In the genomic region with DNA sequence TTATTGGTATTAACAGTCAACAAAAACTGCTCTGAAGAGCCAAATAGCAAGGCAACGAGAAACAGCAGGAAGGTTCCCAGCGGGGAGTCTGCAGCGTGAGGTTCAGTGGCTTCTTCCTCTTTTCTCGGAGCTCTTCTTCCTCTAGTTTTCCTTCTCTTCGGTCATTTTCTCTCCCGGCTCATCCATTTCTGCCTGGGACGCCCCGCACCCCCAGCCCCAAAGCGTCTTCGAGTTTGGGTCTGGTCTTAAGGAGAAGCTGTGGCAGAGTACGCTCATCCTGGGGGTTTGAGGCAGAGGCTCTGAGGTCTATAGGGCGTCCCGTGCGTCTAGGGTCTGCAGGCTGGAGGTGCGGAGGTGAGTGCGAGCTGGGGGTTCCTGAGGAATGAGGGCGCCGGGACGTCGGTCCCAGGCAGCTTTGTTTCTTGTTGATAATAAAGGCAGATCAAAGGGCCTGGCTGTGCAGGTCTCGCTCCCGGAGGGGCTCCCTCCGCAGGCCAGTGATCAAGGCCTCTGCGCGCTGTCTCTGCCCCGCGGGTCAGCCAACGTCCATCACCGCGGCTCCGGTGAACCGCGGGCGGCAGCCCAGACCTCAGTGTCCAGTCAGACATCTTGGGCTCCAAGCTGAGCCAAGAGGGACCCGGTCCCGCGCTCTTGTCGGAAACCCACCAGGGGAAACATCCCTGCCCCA, we compare ENCODE assay signal across 9 mouse cellular contexts. TPM values are rescaled to one million over a fixed set of nuclear protein-coding genes. Genes with fewer than 3 reads are reported as not detected.
DNase-seq lines count a peak whose midpoint lies in the region; ATAC-seq and TF ChIP-seq lines count a peak whose summit lies in the region.
"Had no signal": no experiment of that assay in that cellular context is flagged by ENCODE, and none has a peak within 500 bp of the region (broad histone marks: within the 10 kb centered on the region; RNA-seq: fewer than 3 reads in every experiment).

No protein-coding gene starts in this region.

- TF ChIP-seq CTCF in brain, embryonic 14.5 days (IDR thresholded peaks at IDR 0.05; ENCODE audit: borderline replicate concordance, extremely low read depth, insufficient read depth, insufficient read length), result no peak

- no peaks in the 10 kb centered on the region for H3K36me3 ChIP-seq in liver, embryonic 11.5 days (ENCODE audit: control insufficient read depth, insufficient read depth, low read length)
- no peaks in the 10 kb centered on the region for H3K36me3 ChIP-seq in hindbrain, embryonic 12.5 days
- no peaks in the 10 kb centered on the region for H3K36me3 ChIP-seq in midbrain, embryonic 15.5 days (replicated peaks)

- under 1% methylated on average over 38 of the region's 38 CpGs for WGBS in liver, embryonic 11.5 days
- under 1% methylated on average over 38 of the region's 38 CpGs for WGBS in hindbrain, embryonic 12.5 days
- under 1% methylated on average over 38 of the region's 38 CpGs for WGBS in midbrain, embryonic 15.5 days

- intact Hi-C loops in gastrocnemius, postnatal 14 days (cut with DNase I; ENCODE audit: low total_unique reads), result loop anchor here (10.0 kb wide), 2 partner anchors 762 to 1742 kb away; no protein-coding TSS in a partner anchor

- peak overlapping the region; percentile 12; the same call in 1 of the 2 replicates for H3K4me2 ChIP-seq in liver, embryonic 11.5 days
- H3K4me2 ChIP-seq in hindbrain, embryonic 12.5 days (replicated peaks), result peak overlapping the region; percentile 46
- peak overlapping the region; percentile 31 for H3K4me2 ChIP-seq in midbrain, embryonic 15.5 days

- no peak for ATAC-seq in liver, embryonic 11.5 days (replicated peaks; ENCODE audit: low FRiP score)
- ATAC-seq in hindbrain, embryonic 12.5 days (ENCODE audit: low FRiP score), result no peak
- no peak for ATAC-seq in midbrain, embryonic 15.5 days (replicated peaks)
- ATAC-seq in granulocyte monocyte progenitor cell, adult 5-6 weeks (replicated peaks; ENCODE audit: poor library complexity, severe bottlenecking), result no peak

- DNase-seq in liver, embryonic 11.5 days (ENCODE audit: low spot score), result peak; percentile 68
- no peak for DNase-seq in liver
- peak; percentile 62 for DNase-seq in brain, embryonic 14.5 days (ENCODE audit: low read depth)
- DNase-seq in ovary, postnatal 36 days (ENCODE audit: low spot score), result no peak
- DNase-seq in gastrocnemius, postnatal 14 days, result no peak

- peaks cover 90% of the 10 kb centered on the region for H3K27me3 ChIP-seq in liver, embryonic 11.5 days (replicated peaks; ENCODE audit: control insufficient read depth, insufficient read depth, low read length)
- peaks cover 67% of the 10 kb centered on the region for H3K27me3 ChIP-seq in hindbrain, embryonic 12.5 days
- H3K27me3 ChIP-seq in midbrain, embryonic 15.5 days (replicated peaks), result peaks cover 49% of the 10 kb centered on the region

- H3K4me1 ChIP-seq in liver, embryonic 11.5 days (replicated peaks; ENCODE audit: control insufficient read depth, insufficient read depth, low read length), result peaks cover 24% of the 10 kb centered on the region
- H3K4me1 ChIP-seq in hindbrain, embryonic 12.5 days, result peaks cover 52% of the 10 kb centered on the region
- H3K4me1 ChIP-seq in midbrain, embryonic 15.5 days, result peaks cover 57% of the 10 kb centered on the region

- H3K9me3 ChIP-seq in liver, embryonic 11.5 days (ENCODE audit: control insufficient read depth, low read length), result no peaks in the 10 kb centered on the region
- no peaks in the 10 kb centered on the region for H3K9me3 ChIP-seq in hindbrain, embryonic 12.5 days (replicated peaks)
- no peaks in the 10 kb centered on the region for H3K9me3 ChIP-seq in midbrain, embryonic 15.5 days

- no peak for TF ChIP-seq POLR2A in brain, embryonic 14.5 days (IDR thresholded peaks at IDR 0.05; ENCODE audit: borderline replicate concordance, extremely low read depth, insufficient read depth, insufficient read length, poor library complexity, severe bottlenecking)

- H3K9ac ChIP-seq in liver, embryonic 11.5 days (ENCODE audit: low read depth, low read length), result no peak overlapping the region
- H3K9ac ChIP-seq in hindbrain, embryonic 12.5 days, result peak overlapping the region; percentile 48
- H3K9ac ChIP-seq in midbrain, embryonic 15.5 days, result 0 out of 2 replicates have a peak overlapping the region, but pooled peaks have one; percentile 7
- H3K9ac ChIP-seq: liver, embryonic 14.5 days had no signal

- H3K27ac ChIP-seq in liver, embryonic 11.5 days (ENCODE audit: low read depth, low read length), result no peak overlapping the region
- H3K27ac ChIP-seq in hindbrain, embryonic 12.5 days, result peak overlapping the region; percentile 14
- peak overlapping the region; percentile 65 for H3K27ac ChIP-seq in midbrain, embryonic 15.5 days
- H3K27ac ChIP-seq: liver, embryonic 14.5 days had no signal

- no peak overlapping the region for H3K4me3 ChIP-seq in liver, embryonic 11.5 days (ENCODE audit: low read depth, low read length)
- H3K4me3 ChIP-seq in hindbrain, embryonic 12.5 days, result peak overlapping the region; percentile 29
- peak overlapping the region; percentile 24 for H3K4me3 ChIP-seq in midbrain, embryonic 15.5 days

RNA-seq across cellular contexts. Expression of a gene that starts 5.4 kb away (rescaled TPM):
- polyA plus RNA-seq in liver, embryonic 11.5 days (2014; fragmentation: Nextera tagmentation; extraction: Ambion mirVana), result 0.05 TPM in 1 of 2 replicates, not detected in the other
- 14.6 and 16.9 TPM in 2 replicates for polyA plus RNA-seq in brain, embryonic 14.5 days (2012; rRNA removed)
- polyA plus RNA-seq in hindbrain, embryonic 12.5 days (2016; fragmentation: Nextera tagmentation; extraction: Ambion mirVana), result 2.1 and 2.9 TPM in 2 replicates
- polyA plus RNA-seq in midbrain, embryonic 15.5 days (2015; fragmentation: Nextera tagmentation; extraction: Ambion mirVana), result 3.5 and 5.3 TPM in 2 replicates
- not detected for total RNA-seq in gastrocnemius, postnatal 14 days (2021)
- not detected in 2 replicates for total RNA-seq in granulocyte monocyte progenitor cell, adult 5-6 weeks (2014; fragmentation: Nextera tagmentation)
- not detected in 2 replicates for total RNA-seq in granulocyte monocyte progenitor cell, adult 5-6 weeks (2017)

RNA-seq across cellular contexts. Expression of a gene that starts 35.2 kb away (rescaled TPM):
- polyA plus RNA-seq in liver, embryonic 11.5 days (2014; fragmentation: Nextera tagmentation; extraction: Ambion mirVana), result 27.6 and 31.6 TPM in 2 replicates
- 6.4 and 6.8 TPM in 2 replicates for polyA plus RNA-seq in brain, embryonic 14.5 days (2012; rRNA removed)
- polyA plus RNA-seq in hindbrain, embryonic 12.5 days (2016; fragmentation: Nextera tagmentation; extraction: Ambion mirVana), result 13.2 and 13.6 TPM in 2 replicates
- polyA plus RNA-seq in midbrain, embryonic 15.5 days (2015; fragmentation: Nextera tagmentation; extraction: Ambion mirVana), result 6.9 and 7.7 TPM in 2 replicates
- total RNA-seq in gastrocnemius, postnatal 14 days (2021), result 10 to 100 TPM; 26.8 to 28.6 TPM
- 5.5 and 9.2 TPM in 2 replicates for total RNA-seq in granulocyte monocyte progenitor cell, adult 5-6 weeks (2014; fragmentation: Nextera tagmentation)
- total RNA-seq in granulocyte monocyte progenitor cell, adult 5-6 weeks (2017), result 9.0 and 9.6 TPM in 2 replicates

RNA-seq across cellular contexts. Expression of a gene that starts 35.3 kb away (rescaled TPM):
- polyA plus RNA-seq in liver, embryonic 11.5 days (2014; fragmentation: Nextera tagmentation; extraction: Ambion mirVana), result 22.1 and 22.6 TPM in 2 replicates
- polyA plus RNA-seq in brain, embryonic 14.5 days (2012; rRNA removed), result 20.5 and 21.3 TPM in 2 replicates
- 28.4 and 29.7 TPM in 2 replicates for polyA plus RNA-seq in hindbrain, embryonic 12.5 days (2016; fragmentation: Nextera tagmentation; extraction: Ambion mirVana)
- 26.2 and 27.4 TPM in 2 replicates for polyA plus RNA-seq in midbrain, embryonic 15.5 days (2015; fragmentation: Nextera tagmentation; extraction: Ambion mirVana)
- total RNA-seq in gastrocnemius, postnatal 14 days (2021), result 10 to 100 TPM; 12.4 to 13.8 TPM
- total RNA-seq in granulocyte monocyte progenitor cell, adult 5-6 weeks (2014; fragmentation: Nextera tagmentation), result 9.9 and 11.6 TPM in 2 replicates
- total RNA-seq in granulocyte monocyte progenitor cell, adult 5-6 weeks (2017), result 14.0 and 14.1 TPM in 2 replicates

RNA-seq across cellular contexts. Expression of a gene that starts 58.4 kb away (rescaled TPM):
- 109 and 116 TPM in 2 replicates for polyA plus RNA-seq in liver, embryonic 11.5 days (2014; fragmentation: Nextera tagmentation; extraction: Ambion mirVana)
- 36.7 and 43.9 TPM in 2 replicates for polyA plus RNA-seq in brain, embryonic 14.5 days (2012; rRNA removed)
- polyA plus RNA-seq in hindbrain, embryonic 12.5 days (2016; fragmentation: Nextera tagmentation; extraction: Ambion mirVana), result 80.9 and 89.7 TPM in 2 replicates
- 84.1 and 91.3 TPM in 2 replicates for polyA plus RNA-seq in midbrain, embryonic 15.5 days (2015; fragmentation: Nextera tagmentation; extraction: Ambion mirVana)
- total RNA-seq in gastrocnemius, postnatal 14 days (2021), result 10 to 100 TPM; 97.2 to 98.5 TPM
- 114 and 138 TPM in 2 replicates for total RNA-seq in granulocyte monocyte progenitor cell, adult 5-6 weeks (2014; fragmentation: Nextera tagmentation)
- 177 and 178 TPM in 2 replicates for total RNA-seq in granulocyte monocyte progenitor cell, adult 5-6 weeks (2017)

Comparison
In these comparisons a context has a peak if more than half of its experiments do, and no peak if none do; other contexts are left out.
1. DNase-seq: peak in liver, embryonic 11.5 days (single experiment) and brain, embryonic 14.5 days (single experiment); none in liver (single experiment), ovary, postnatal 36 days (single experiment) and gastrocnemius, postnatal 14 days (single experiment).
2. Peak in every context shown above with its lines, with median percentiles within 50 percentile points of each other: H3K4me2 ChIP-seq.